Mouse (Mus musculus) limb, embryonic 11.5 days (tissue): ENCODE results near the gene Slc25a41. TPM values are rescaled to one million over a fixed set of nuclear protein-coding genes. Genes with fewer than 3 reads are reported as not detected.

Experiments used
- ATAC-seq: fragments of 200-750 bp; cut with Nextera tagmentation; 2 replicates; pipeline ENCODE4 v1.8.0; 2017; ENCODE audit warnings: low read depth; ENCODE audit not compliant: insufficient number of reproducible peaks, low FRiP score, low TSS enrichment
- DNase-seq: peaks from one replicate; pipeline ENCODE4 v3.0.0-alpha.2; 2015; ENCODE audit warnings: low spot score
- H3K27ac ChIP-seq: fragments of 300-500 bp; sonication (generic); replicated peaks from 2 replicates; pipeline ENCODE4 v1.5.1; 2014; ENCODE audit warnings: low read depth, mild to moderate bottlenecking, low read length
- H3K27me3 ChIP-seq: fragments of 300-500 bp; sonication (generic); 2 replicates; pipeline ENCODE4 v1.6.1; 2014; ENCODE audit warnings: mild to moderate bottlenecking, low read length, mixed read lengths; ENCODE audit not compliant: control insufficient read depth, insufficient read depth
- H3K36me3 ChIP-seq: fragments of 300-500 bp; sonication (generic); 2 replicates; pipeline ENCODE4 v1.6.1; 2014; ENCODE audit warnings: mild to moderate bottlenecking, low read length, moderate library complexity, mixed read lengths; ENCODE audit not compliant: control insufficient read depth, insufficient read depth
- H3K4me1 ChIP-seq: fragments of 300-500 bp; sonication (generic); 2 replicates; pipeline ENCODE4 v1.6.1; 2014; ENCODE audit warnings: low read length, mixed read lengths; ENCODE audit not compliant: control insufficient read depth, insufficient read depth
- H3K4me2 ChIP-seq: fragments of 300-500 bp; sonication (generic); 2 replicates; pipeline ENCODE4 v1.6.1; 2014; ENCODE audit warnings: low read depth, mild to moderate bottlenecking, moderate library complexity; ENCODE audit not compliant: severe bottlenecking
- H3K4me3 ChIP-seq: fragments of 300-500 bp; sonication (generic); 2 replicates; pipeline ENCODE4 v1.5.1; 2014; ENCODE audit warnings: low read depth, low read length
- H3K9ac ChIP-seq: fragments of 300-500 bp; sonication (generic); 2 replicates; pipeline ENCODE4 v1.6.1; 2014; ENCODE audit warnings: mild to moderate bottlenecking, low read length
- H3K9me3 ChIP-seq: fragments of 300-500 bp; sonication (generic); 2 replicates; pipeline ENCODE4 v1.6.1; 2016; ENCODE audit warnings: low read length; ENCODE audit not compliant: control insufficient read depth
- WGBS: fragments of 180-500 bp; shearing (Covaris S2); extraction: QIAGEN DNeasy Blood & Tissue Kit; methylation state at CpG from one replicate; pipeline ENCODE4 v1.1.7; 2014; 5-methylcytosine and 5-hydroxymethylcytosine counted together
- polyA plus RNA-seq: library from polyadenylated mRNA; unstranded; fragments of >200 nt; fragmentation: Nextera tagmentation; extraction: Ambion mirVana; gene quantifications from 2 replicates; pipeline ENCODE4 v1.2.1, GENCODE M21; 2014

Gene Slc25a41
- not detected in 2 replicates for polyA plus RNA-seq

DNA sequence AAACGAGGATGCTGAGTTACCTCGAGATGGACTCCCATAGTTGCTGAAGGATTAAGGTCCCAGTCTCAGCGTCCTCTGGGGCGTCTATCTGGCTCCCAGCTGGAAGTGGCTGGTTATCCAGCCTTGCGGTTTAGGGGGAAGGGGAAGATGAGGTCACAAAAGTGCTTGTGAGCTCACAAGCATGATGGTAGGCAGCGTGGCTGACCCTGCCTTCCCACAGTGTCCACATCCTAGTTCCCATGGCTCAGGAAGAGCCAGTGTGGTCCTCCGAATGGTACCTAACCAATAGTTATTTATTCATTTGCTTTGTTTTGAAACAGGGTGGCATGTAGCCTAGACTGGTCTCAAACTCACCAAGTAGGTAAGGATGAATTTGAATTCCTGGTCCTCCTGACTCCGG lies at the start of gene Slc25a41:
TSS of gene Slc25a41 (minus strand) at position 101 of the 400 bp plus-strand sequence.
- Histone ChIP-seq H3K27me3 (peaks cover 8% of the 10 kb centered on the region; the same call in 1 of the 2 replicates), H3K4me3 (no peak within 1 kb of the TSS), H3K4me2 (no peak within 1 kb of the TSS), H3K9me3 (no peaks in the 10 kb centered on the region), H3K9ac (no peak within 1 kb of the TSS), H3K36me3 (no peaks in the 10 kb centered on the region), H3K27ac (no peak within 1 kb of the TSS), H3K4me1 (no peaks in the 10 kb centered on the region)
- DNase-seq (no peak), ATAC-seq (no peak)
- WGBS, result 76% methylated on average over 8 of the region's 8 CpGs

DNA sequence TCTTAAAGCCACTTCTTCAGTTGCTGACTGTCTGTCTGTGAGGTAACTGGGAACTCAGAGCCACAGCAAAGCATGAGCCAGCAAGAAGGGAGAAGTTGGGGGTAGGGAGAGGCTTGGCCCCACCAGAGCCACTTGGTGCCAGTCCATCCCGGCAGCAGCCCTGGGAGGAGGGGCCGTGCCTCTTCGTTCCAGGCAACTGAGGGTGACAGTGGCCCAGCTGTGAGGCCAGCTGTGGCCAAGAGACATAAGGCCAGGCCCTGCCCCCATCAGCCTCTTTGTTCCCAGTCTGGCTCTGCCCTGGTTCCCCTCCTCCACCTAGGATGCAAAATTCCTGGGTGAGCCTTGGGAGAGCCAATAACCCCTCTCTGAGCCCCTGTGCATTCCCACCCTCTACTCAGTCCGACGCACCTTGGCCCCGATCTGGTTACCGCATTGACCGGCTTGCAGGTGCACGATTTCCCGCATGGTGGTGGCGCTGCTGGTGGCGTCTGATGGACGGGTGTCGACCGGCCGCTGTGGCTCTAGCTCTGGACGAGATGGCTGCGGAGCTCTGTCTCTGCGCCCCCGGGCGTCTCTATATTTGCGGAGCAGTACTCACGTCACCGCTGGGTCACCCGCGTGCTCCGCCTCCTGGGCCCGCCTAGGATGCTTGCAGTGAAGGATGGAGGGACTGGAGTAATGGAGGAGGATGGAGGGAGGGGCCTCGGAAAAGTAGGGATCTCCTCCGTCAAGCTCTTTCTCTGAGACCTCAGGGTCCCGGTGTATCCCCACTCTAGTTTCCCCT lies 45.8 kb upstream of the Slc25a41 start, which contains the start of gene Tubb4a:
TSS of gene Tubb4a (minus strand) at position 734 of the 784 bp plus-strand sequence.
- peak; percentile 42 for DNase-seq
- ATAC-seq, result no peak; the same call in 1 of the 2 replicates
- H3K4me3 ChIP-seq, result peak within 1 kb of the TSS; percentile 24
- 2% methylated on average over 31 of the region's 31 CpGs for WGBS
- no peaks in the 10 kb centered on the region for H3K36me3 ChIP-seq
- no peak within 1 kb of the TSS for H3K27ac ChIP-seq
- peak within 1 kb of the TSS; percentile 51 for H3K4me2 ChIP-seq
- peaks cover 19% of the 10 kb centered on the region for H3K27me3 ChIP-seq
- H3K4me1 ChIP-seq, result 0 out of 2 replicates have a peak, but pooled peaks cover 2% of the 10 kb centered on the region
- H3K9ac ChIP-seq, result peak within 1 kb of the TSS; percentile 47
- H3K9me3 ChIP-seq, result no peaks in the 10 kb centered on the region

DNA sequence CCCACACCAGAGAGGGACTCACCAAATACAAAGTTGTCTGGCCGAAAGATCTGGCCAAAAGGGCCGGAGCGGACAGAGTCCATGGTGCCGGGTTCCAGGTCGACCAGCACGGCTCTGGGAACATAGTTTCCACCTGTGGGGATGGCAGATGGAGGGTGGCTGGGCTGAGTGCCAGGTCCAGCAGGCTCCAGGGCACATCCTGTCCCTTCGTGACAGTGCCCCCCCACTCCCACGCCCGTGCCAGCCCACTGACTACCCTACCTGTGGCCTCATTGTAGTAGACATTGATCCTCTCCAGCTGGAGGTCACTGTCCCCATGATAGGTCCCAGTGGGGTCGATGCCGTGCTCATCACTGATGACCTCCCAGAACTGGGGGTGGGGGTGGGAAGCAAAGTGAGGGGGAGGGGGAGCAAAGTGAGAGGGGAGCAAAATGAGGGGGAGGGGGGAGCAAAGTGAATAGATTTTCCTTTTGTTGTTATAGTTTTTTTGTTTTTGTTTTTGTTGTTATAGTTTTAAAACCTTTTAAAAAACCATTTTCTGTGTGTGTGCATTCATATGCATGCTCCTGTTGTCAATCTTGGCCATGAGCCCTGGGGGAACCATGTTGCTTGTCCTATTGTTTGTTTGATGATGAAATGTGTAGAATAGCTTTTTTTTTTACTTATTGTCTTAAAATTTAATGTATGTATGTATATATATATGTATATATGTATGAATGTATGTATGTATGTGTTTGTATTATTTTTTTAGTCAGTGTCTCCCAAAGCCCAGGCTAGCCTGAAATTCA lies 44.7 kb upstream of the Slc25a41 start:
- H3K4me3 ChIP-seq, result no peak overlapping the region
- DNase-seq, result no peak
- WGBS, result 89% methylated on average over 11 of the region's 11 CpGs
- H3K4me1 ChIP-seq, result 0 out of 2 replicates have a peak, but pooled peaks cover 2% of the 10 kb centered on the region
- no peaks in the 10 kb centered on the region for H3K9me3 ChIP-seq
- no peak overlapping the region for H3K27ac ChIP-seq
- H3K4me2 ChIP-seq, result no peak overlapping the region
- no peaks in the 10 kb centered on the region for H3K36me3 ChIP-seq
- ATAC-seq, result no peak
- H3K9ac ChIP-seq, result no peak overlapping the region
- peaks cover 19% of the 10 kb centered on the region for H3K27me3 ChIP-seq

DNA sequence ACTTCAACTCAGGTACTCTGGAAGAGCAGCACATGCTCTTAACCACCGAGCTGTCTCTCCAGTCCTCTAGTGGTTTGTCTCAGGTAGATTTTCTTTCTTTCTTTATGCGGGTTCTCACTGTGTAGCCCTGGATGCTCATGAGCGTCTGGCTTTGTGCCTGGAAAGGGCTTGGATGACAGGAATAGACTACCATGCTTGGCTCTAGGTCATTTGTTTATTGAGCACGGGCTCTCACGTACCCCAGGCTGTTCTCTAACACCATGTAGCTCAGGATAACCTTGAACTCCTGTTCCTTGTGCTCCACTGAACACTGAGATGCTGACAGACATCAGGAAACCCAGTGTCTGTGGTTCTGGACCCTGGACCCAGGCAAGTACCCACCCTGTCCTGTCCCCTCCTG lies 41.0 kb upstream of the Slc25a41 start:
- Histone ChIP-seq H3K36me3 (no peaks in the 10 kb centered on the region), H3K4me2 (no peak overlapping the region), H3K9ac (no peak overlapping the region), H3K9me3 (no peaks in the 10 kb centered on the region), H3K4me1 (0 out of 2 replicates have a peak, but pooled peaks cover 2% of the 10 kb centered on the region), H3K27me3 (peaks cover 9% of the 10 kb centered on the region), H3K4me3 (no peak overlapping the region), H3K27ac (no peak overlapping the region)
- no peak for DNase-seq
- 88% methylated on average over 5 of the region's 5 CpGs for WGBS
- ATAC-seq, result no peak

DNA sequence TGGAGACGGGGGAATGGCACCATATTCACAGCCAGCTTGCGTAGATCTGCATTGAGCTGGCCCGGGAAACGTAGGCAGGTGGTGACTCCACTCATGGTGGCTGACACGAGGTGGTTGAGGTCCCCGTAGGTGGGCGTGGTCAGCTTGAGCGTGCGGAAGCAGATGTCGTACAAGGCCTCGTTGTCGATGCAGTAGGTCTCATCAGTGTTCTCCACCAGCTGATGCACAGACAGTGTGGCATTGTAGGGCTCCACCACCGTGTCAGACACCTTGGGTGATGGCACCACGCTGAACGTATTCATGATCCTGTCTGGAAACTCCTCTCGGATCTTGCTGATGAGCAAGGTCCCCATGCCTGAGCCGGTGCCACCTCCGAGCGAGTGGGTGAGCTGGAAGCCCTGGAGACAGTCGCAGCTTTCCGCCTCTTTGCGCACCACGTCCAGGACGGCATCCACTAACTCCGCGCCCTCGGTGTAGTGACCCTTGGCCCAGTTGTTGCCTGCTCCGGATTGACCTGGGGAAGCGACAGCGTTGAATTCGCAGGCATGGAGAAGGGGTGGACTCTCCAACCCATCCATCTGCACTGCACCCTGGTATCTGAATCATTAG lies 39.9 kb upstream of the Slc25a41 start:
- H3K9me3 ChIP-seq, result no peaks in the 10 kb centered on the region
- no peak for DNase-seq
- H3K27me3 ChIP-seq, result no peaks in the 10 kb centered on the region
- no peaks in the 10 kb centered on the region for H3K36me3 ChIP-seq
- H3K4me2 ChIP-seq, result no peak overlapping the region
- H3K4me1 ChIP-seq, result no peaks in the 10 kb centered on the region
- no peak for ATAC-seq
- no peak overlapping the region for H3K4me3 ChIP-seq
- no peak overlapping the region for H3K9ac ChIP-seq
- no peak overlapping the region for H3K27ac ChIP-seq
- 93% methylated on average over 31 of the region's 31 CpGs for WGBS

DNA sequence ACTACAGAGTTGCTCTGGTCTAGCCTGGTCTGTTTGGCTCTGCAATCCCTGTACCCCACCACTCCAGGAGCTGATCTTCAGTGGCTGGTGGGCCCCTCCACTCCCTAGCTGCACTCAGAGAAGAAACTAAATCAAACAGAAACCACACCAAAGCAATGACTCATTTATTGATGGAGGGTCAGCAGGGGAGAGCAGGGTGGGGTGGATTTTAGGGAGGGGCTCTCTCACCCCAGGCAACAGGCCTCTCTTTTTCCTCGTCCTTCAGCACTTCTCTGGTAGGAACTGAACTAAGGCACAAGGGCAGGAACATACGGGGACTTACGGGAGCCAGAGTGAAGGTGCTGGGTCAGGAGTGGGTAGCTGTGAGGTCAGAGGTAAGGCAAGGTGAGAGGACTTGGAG lies 38.5 kb upstream of the Slc25a41 start:
- DNase-seq, result no peak
- WGBS, result 64% methylated on average over 3 of the region's 3 CpGs

DNA sequence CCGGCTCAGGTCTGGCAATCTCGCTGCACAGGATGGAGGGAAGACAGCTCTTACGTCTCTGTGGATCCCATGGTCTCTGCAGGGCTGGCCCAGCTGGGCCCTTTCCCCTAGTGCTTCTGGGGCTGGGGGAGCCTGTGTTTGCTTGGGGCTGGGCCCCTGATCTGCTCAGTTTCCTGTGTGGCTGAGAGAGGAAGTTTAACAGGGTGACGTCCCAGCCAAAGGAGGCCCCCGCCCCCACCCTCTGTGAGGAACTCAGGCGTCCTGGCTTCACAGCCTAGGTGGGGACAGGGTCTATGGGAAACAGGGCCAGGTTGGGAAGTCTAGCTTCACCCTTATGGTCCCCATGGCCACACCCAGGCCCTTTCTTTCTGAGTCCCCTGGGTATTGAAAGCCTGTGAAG lies 36.9 kb upstream of the Slc25a41 start, which contains the start of gene Dennd1c:
TSS of gene Dennd1c (minus strand) at position 179 of the 400 bp plus-strand sequence.
- H3K4me1 ChIP-seq, result no peaks in the 10 kb centered on the region
- H3K4me2 ChIP-seq, result no peak within 1 kb of the TSS
- H3K36me3 ChIP-seq, result no peaks in the 10 kb centered on the region
- ATAC-seq (no peak), DNase-seq (no peak)
- H3K27ac ChIP-seq, result no peak within 1 kb of the TSS
- H3K9ac ChIP-seq, result peak within 1 kb of the TSS; percentile 12; the same call in 1 of the 2 replicates
- H3K9me3 ChIP-seq, result no peaks in the 10 kb centered on the region
- H3K27me3 ChIP-seq, result no peaks in the 10 kb centered on the region
- 49% methylated on average over 6 of the region's 6 CpGs for WGBS
- H3K4me3 ChIP-seq, result no peak within 1 kb of the TSS

More for the DNA sequence above, 38.5 kb upstream of the Slc25a41 start:
- Histone ChIP-seq H3K27ac (no peak overlapping the region), H3K27me3 (no peaks in the 10 kb centered on the region), H3K4me2 (no peak overlapping the region), H3K9me3 (no peaks in the 10 kb centered on the region), H3K36me3 (no peaks in the 10 kb centered on the region), H3K4me3 (no peak overlapping the region), H3K9ac (no peak overlapping the region), H3K4me1 (no peaks in the 10 kb centered on the region)
- ATAC-seq, result no peak

DNA sequence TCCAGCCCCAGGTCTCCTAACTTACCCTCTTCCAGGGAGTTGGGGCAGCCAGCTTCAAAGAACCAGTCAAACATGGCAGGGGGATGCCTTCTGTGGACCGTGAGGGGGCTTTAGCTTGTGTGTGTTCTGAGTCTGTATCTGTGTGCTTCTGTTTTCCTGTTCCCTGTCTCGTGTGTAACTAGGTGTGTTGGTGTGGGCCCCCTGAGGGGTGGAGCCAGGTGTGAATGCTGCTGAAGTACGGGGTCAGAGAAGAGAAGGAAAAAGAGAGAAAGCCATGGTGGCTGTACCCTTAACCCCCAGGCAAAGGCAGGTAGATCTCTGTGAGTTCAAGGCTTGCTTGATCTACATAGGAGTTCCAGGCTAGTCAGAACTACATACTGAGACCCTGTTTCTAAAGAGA lies 35.5 kb upstream of the Slc25a41 start:
- Histone ChIP-seq H3K36me3 (no peaks in the 10 kb centered on the region), H3K4me2 (no peak overlapping the region), H3K27me3 (no peaks in the 10 kb centered on the region), H3K9me3 (no peaks in the 10 kb centered on the region), H3K4me1 (no peaks in the 10 kb centered on the region), H3K27ac (no peak overlapping the region), H3K4me3 (no peak overlapping the region), H3K9ac (no peak overlapping the region)
- DNase-seq (no peak), ATAC-seq (no peak)
- 54% methylated on average over 3 of the region's 3 CpGs for WGBS
